In the genomic region with DNA sequence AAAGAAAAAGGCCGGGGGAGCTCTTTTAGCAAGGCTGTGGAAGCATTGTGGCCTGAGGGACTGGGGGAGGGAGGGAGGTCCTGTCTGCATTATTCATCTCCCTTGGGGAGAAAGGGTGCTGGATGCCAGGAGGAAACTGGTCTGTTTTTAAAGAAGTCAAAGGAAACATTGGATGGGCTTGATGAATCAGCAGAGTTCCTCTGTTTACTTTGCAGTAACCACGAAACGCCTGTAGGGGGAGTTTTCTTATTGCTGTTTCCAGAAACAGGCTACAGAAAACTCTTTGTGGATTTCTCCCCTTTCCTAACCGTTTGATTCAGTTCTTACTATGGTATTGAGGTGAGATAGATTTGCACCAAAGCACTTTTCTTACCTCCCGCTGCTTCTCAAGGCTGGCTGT, we compare ENCODE assay signal across 10 mouse cellular contexts.
DNase-seq lines count a peak whose midpoint lies in the region; ATAC-seq and TF ChIP-seq lines count a peak whose summit lies in the region.
"Had no signal": no experiment of that assay in that cellular context is flagged by ENCODE, and none has a peak within 500 bp of the region (broad histone marks: within the 10 kb centered on the region; RNA-seq: fewer than 3 reads in every experiment).

No protein-coding gene starts in this region.

- H3K27ac ChIP-seq in neural tube, embryonic 15.5 days (replicated peaks) = no peak overlapping the region
- H3K27ac ChIP-seq in embryonic facial prominence, embryonic 11.5 days (replicated peaks; ENCODE audit: low read depth, low read length) = no peak overlapping the region
- no peak overlapping the region for H3K27ac ChIP-seq in hindbrain, postnatal 0 days
- H3K27ac ChIP-seq: neural tube, embryonic 12.5 days had no signal

- H3K9me3 ChIP-seq in neural tube, embryonic 15.5 days (replicated peaks) = no peaks in the 10 kb centered on the region
- H3K9me3 ChIP-seq in embryonic facial prominence, embryonic 11.5 days (replicated peaks; ENCODE audit: control insufficient read depth, low read length) = no peaks in the 10 kb centered on the region
- no peaks in the 10 kb centered on the region for H3K9me3 ChIP-seq in hindbrain, postnatal 0 days (ENCODE audit: low read length)
- H3K9me3 ChIP-seq: neural tube, embryonic 12.5 days had no signal

- H3K4me3 ChIP-seq in neural tube, embryonic 15.5 days (replicated peaks) = no peak overlapping the region
- no peak overlapping the region for H3K4me3 ChIP-seq in embryonic facial prominence, embryonic 11.5 days (ENCODE audit: low read depth, low read length)
- H3K4me3 ChIP-seq in hindbrain, postnatal 0 days (ENCODE audit: low read length) = no peak overlapping the region
- H3K4me3 ChIP-seq: erythroblast, embryonic 14.5 days; neural tube, embryonic 12.5 days had no signal

- 29% methylated on average over 5 of the region's 5 CpGs for WGBS in neural tube, embryonic 15.5 days
- WGBS in embryonic facial prominence, embryonic 11.5 days = 26% methylated on average over 5 of the region's 5 CpGs
- 26% methylated on average over 5 of the region's 5 CpGs for WGBS in hindbrain, postnatal 0 days

- no peak overlapping the region for H3K4me2 ChIP-seq in neural tube, embryonic 15.5 days
- no peak overlapping the region for H3K4me2 ChIP-seq in embryonic facial prominence, embryonic 11.5 days (ENCODE audit: low read depth, low read length)
- no peak overlapping the region for H3K4me2 ChIP-seq in hindbrain, postnatal 0 days (ENCODE audit: low read depth, low read length)
- H3K4me2 ChIP-seq: neural tube, embryonic 12.5 days had no signal

- no peak overlapping the region for H3K9ac ChIP-seq in neural tube, embryonic 15.5 days (replicated peaks)
- no peak overlapping the region for H3K9ac ChIP-seq in embryonic facial prominence, embryonic 11.5 days (replicated peaks; ENCODE audit: low read length)
- no peak overlapping the region for H3K9ac ChIP-seq in hindbrain, postnatal 0 days (replicated peaks; ENCODE audit: low read length)
- H3K9ac ChIP-seq: neural tube, embryonic 12.5 days had no signal

- peaks cover 12% of the 10 kb centered on the region; the same call in 1 of the 2 replicates for H3K4me1 ChIP-seq in neural tube, embryonic 15.5 days
- H3K4me1 ChIP-seq in embryonic facial prominence, embryonic 11.5 days (ENCODE audit: control insufficient read depth, insufficient read depth, low read length) = no peaks in the 10 kb centered on the region
- H3K4me1 ChIP-seq in hindbrain, postnatal 0 days (ENCODE audit: insufficient read depth, low read length) = no peaks in the 10 kb centered on the region

- no peak for ATAC-seq in neural tube, embryonic 15.5 days (ENCODE audit: low FRiP score)
- ATAC-seq in embryonic facial prominence, embryonic 11.5 days (replicated peaks; ENCODE audit: insufficient number of reproducible peaks, low FRiP score, low TSS enrichment, low read depth) = no peak
- ATAC-seq in hindbrain, postnatal 0 days = no peak

- peak; percentile 53 for DNase-seq in neural tube, embryonic 10.5 days (ENCODE audit: extremely low spot score, low spot score)
- peak; percentile 26 to 59 for DNase-seq in adrenal gland, postnatal 36 days
- DNase-seq in embryonic facial prominence, embryonic 11.5 days (ENCODE audit: low spot score) = peak; percentile 88
- DNase-seq in hindbrain, postnatal 0 days (ENCODE audit: low spot score) = peak; percentile 89
- DNase-seq in left cerebral cortex, postnatal 25 days (ENCODE audit: low spot score in 2 of 2) = peak; percentile 51 to 63
- DNase-seq in right cerebral cortex, postnatal 10 days (ENCODE audit: low spot score in 2 of 2) = peak; percentile 71 to 78
- DNase-seq in urinary bladder, adult 2 months (ENCODE audit: low spot score) = no peak

- H3K36me3 ChIP-seq in neural tube, embryonic 15.5 days = no peaks in the 10 kb centered on the region
- H3K36me3 ChIP-seq in embryonic facial prominence, embryonic 11.5 days (replicated peaks; ENCODE audit: control insufficient read depth, insufficient read depth, low read depth, low read length) = no peaks in the 10 kb centered on the region
- H3K36me3 ChIP-seq in hindbrain, postnatal 0 days (ENCODE audit: insufficient read depth, low read length) = no peaks in the 10 kb centered on the region
- H3K36me3 ChIP-seq: neural tube, embryonic 12.5 days had no signal

- intact Hi-C loops in left cerebral cortex, postnatal 25 days (cut with DNase I) = no loop called here

- TF ChIP-seq CTCF in hindbrain, postnatal 0 days (IDR thresholded peaks at IDR 0.05; ENCODE audit: low read depth) = peak; percentile 74

- H3K27me3 ChIP-seq in neural tube, embryonic 15.5 days (replicated peaks) = no peaks in the 10 kb centered on the region
- no peaks in the 10 kb centered on the region for H3K27me3 ChIP-seq in embryonic facial prominence, embryonic 11.5 days (ENCODE audit: control insufficient read depth, insufficient read depth, low read length)
- H3K27me3 ChIP-seq in hindbrain, postnatal 0 days (ENCODE audit: insufficient read depth, low read length) = no peaks in the 10 kb centered on the region
- H3K27me3 ChIP-seq: neural tube, embryonic 12.5 days had no signal
